Mouse (Mus musculus) hindbrain, embryonic 11.5 days (tissue): ENCODE measurements around the gene Ppdpf. TPM values are rescaled to one million over a fixed set of nuclear protein-coding genes. Genes with fewer than 3 reads are reported as not detected.
"Not testable (repeated sequence)": the region's sequence is repeated elsewhere in the genome, so short reads cannot be mapped to it uniquely, and the experiment has no call there.

Source experiments
- ATAC-seq: fragments of 200-750 bp; cut with Nextera tagmentation; 2 replicates; pipeline ENCODE4 v1.8.0; 2017; ENCODE audit warnings: mild to moderate bottlenecking, moderate TSS enrichment, moderate library complexity; ENCODE audit not compliant: low FRiP score
- DNase-seq: peaks from one replicate; pipeline ENCODE4 v3.0.0-alpha.2; 2015; ENCODE audit warnings: low spot score
- H3K27ac ChIP-seq: fragments of 300-500 bp; sonication (generic); 2 replicates; pipeline ENCODE4 v1.5.1; 2014; ENCODE audit warnings: mild to moderate bottlenecking, low read depth, low read length
- H3K27me3 ChIP-seq: fragments of 300-500 bp; sonication (generic); 2 replicates; pipeline ENCODE4 v1.6.1; 2014; ENCODE audit warnings: mild to moderate bottlenecking, low read length, moderate library complexity, mixed read lengths; ENCODE audit not compliant: control insufficient read depth, insufficient read depth
- H3K36me3 ChIP-seq: fragments of 300-500 bp; sonication (generic); 2 replicates; pipeline ENCODE4 v1.6.1; 2014; ENCODE audit warnings: mild to moderate bottlenecking, low read length, moderate library complexity, mixed read lengths; ENCODE audit not compliant: control insufficient read depth, insufficient read depth
- H3K4me1 ChIP-seq: fragments of 300-500 bp; sonication (generic); replicated peaks from 2 replicates; pipeline ENCODE4 v1.6.1; 2014; ENCODE audit warnings: low read length, mixed read lengths; ENCODE audit not compliant: control insufficient read depth, insufficient read depth
- H3K4me2 ChIP-seq: fragments of 300-500 bp; sonication (generic); replicated peaks from 2 replicates; pipeline ENCODE4 v1.6.1; 2014; ENCODE audit warnings: mild to moderate bottlenecking, low read depth, low read length
- H3K4me3 ChIP-seq: fragments of 300-500 bp; sonication (generic); 2 replicates; pipeline ENCODE4 v1.5.1; 2014; ENCODE audit warnings: low read depth, low read length
- H3K9ac ChIP-seq: fragments of 300-500 bp; sonication (generic); 2 replicates; pipeline ENCODE4 v1.6.1; 2014; ENCODE audit warnings: low read depth, low read length
- H3K9me3 ChIP-seq: fragments of 300-500 bp; sonication (generic); 2 replicates; pipeline ENCODE4 v1.6.1; 2016; ENCODE audit warnings: low read length; ENCODE audit not compliant: control insufficient read depth
- WGBS: fragments of 180-500 bp; shearing (Covaris S2); extraction: QIAGEN DNeasy Blood & Tissue Kit; methylation state at CpG from one replicate; pipeline ENCODE4 v1.1.7; 2014; 5-methylcytosine and 5-hydroxymethylcytosine counted together
- polyA plus RNA-seq: library from polyadenylated mRNA; unstranded; fragments of >200 nt; fragmentation: Nextera tagmentation; extraction: Ambion mirVana; gene quantifications from 2 replicates; pipeline ENCODE4 v1.2.1, GENCODE M21; 2014

The Ppdpf gene
- polyA plus RNA-seq, 1 experiment from 2014 or later, result 410 TPM

- ATAC-seq (no peak), DNase-seq (no peak)
- no peak overlapping the region for H3K9ac ChIP-seq
- no peaks in the 10 kb centered on the region for H3K27me3 ChIP-seq
- H3K4me1 ChIP-seq, result no peaks in the 10 kb centered on the region
- H3K4me2 ChIP-seq, result no peak overlapping the region
- no peaks in the 10 kb centered on the region for H3K36me3 ChIP-seq
- WGBS, result 87% methylated on average over 3 of the region's 3 CpGs
- H3K4me3 ChIP-seq, result no peak overlapping the region
- H3K9me3 ChIP-seq, result no peaks in the 10 kb centered on the region
- no peak overlapping the region for H3K27ac ChIP-seq
These were observed 12.4 kb upstream of the Ppdpf start for GRCm38 (mm10) chr2:181174646-181175045.

GRCm38 (mm10) chr2:181178015-181178414 is 9.0 kb upstream of the Ppdpf start:
- no peak for DNase-seq
- ATAC-seq, result no peak
- H3K4me1 ChIP-seq, result no peaks in the 10 kb centered on the region
- H3K4me3 ChIP-seq, result no peak overlapping the region
- no peak overlapping the region for H3K9ac ChIP-seq
- H3K36me3 ChIP-seq, result no peaks in the 10 kb centered on the region
- H3K9me3 ChIP-seq, result no peaks in the 10 kb centered on the region
- no peak overlapping the region for H3K4me2 ChIP-seq
- 84% methylated on average over 3 of the region's 3 CpGs for whole genome bisulfite sequencing
- no peak overlapping the region for H3K27ac ChIP-seq
- H3K27me3 ChIP-seq, result no peaks in the 10 kb centered on the region

GRCm38 (mm10) chr2:181178471-181178870 is 8.6 kb upstream of the Ppdpf start:
- DNase-seq, result no peak
- WGBS, result 91% methylated on average over 5 of the region's 5 CpGs
- H3K36me3 ChIP-seq, result no peaks in the 10 kb centered on the region
- no peak overlapping the region for H3K27ac ChIP-seq
- no peaks in the 10 kb centered on the region for H3K9me3 ChIP-seq
- no peak overlapping the region for H3K9ac ChIP-seq
- no peaks in the 10 kb centered on the region for H3K27me3 ChIP-seq
- no peak overlapping the region for H3K4me3 ChIP-seq
- no peaks in the 10 kb centered on the region for H3K4me1 ChIP-seq
- H3K4me2 ChIP-seq, result no peak overlapping the region
- no peak for ATAC-seq

- no peaks in the 10 kb centered on the region for H3K9me3 ChIP-seq
- H3K36me3 ChIP-seq, result no peaks in the 10 kb centered on the region
- WGBS, result 76% methylated on average over 6 of the region's 6 CpGs
- no peaks in the 10 kb centered on the region for H3K4me1 ChIP-seq
- H3K9ac ChIP-seq, result no peak overlapping the region
- DNase-seq (no peak), ATAC-seq (no peak)
- no peaks in the 10 kb centered on the region for H3K27me3 ChIP-seq
- H3K4me2 ChIP-seq, result no peak overlapping the region
- no peak overlapping the region for H3K4me3 ChIP-seq
- H3K27ac ChIP-seq, result no peak overlapping the region
These were observed 6.1 kb upstream of the Ppdpf start for GRCm38 (mm10) chr2:181180898-181181297.

GRCm38 (mm10) chr2:181186635-181187034 is 412 bp upstream of the Ppdpf start:
- H3K27me3 ChIP-seq, result no peaks in the 10 kb centered on the region
- H3K9me3 ChIP-seq, result no peaks in the 10 kb centered on the region
- H3K27ac ChIP-seq, result peak overlapping the region; percentile 96; the same call in 1 of the 2 replicates
- WGBS, result under 1% methylated on average over 14 of the region's 14 CpGs
- DNase-seq (peak; percentile 90), ATAC-seq (peak; percentile 82)
- no peaks in the 10 kb centered on the region for H3K36me3 ChIP-seq
- H3K9ac ChIP-seq, result peak overlapping the region; percentile 94
- peak overlapping the region; percentile 69 for H3K4me3 ChIP-seq
- H3K4me1 ChIP-seq, result peaks cover 3% of the 10 kb centered on the region
- H3K4me2 ChIP-seq, result peak overlapping the region; percentile 43

- Histone ChIP-seq H3K4me3 (peak overlapping the region; percentile 69), H3K9ac (0 out of 2 replicates have a peak overlapping the region, but pooled peaks have one; percentile 20), H3K4me1 (peaks cover 3% of the 10 kb centered on the region), H3K36me3 (no peaks in the 10 kb centered on the region), H3K27me3 (no peaks in the 10 kb centered on the region), H3K9me3 (no peaks in the 10 kb centered on the region), H3K4me2 (peak overlapping the region; percentile 43), H3K27ac (0 out of 2 replicates have a peak overlapping the region, but pooled peaks have one; percentile 17)
- ATAC-seq (no peak), DNase-seq (no peak)
- WGBS, result 81% methylated on average over 2 of the region's 2 CpGs
These were observed 1.6 kb downstream of the Ppdpf start for GRCm38 (mm10) chr2:181188681-181189080.

- no peak overlapping the region for H3K4me3 ChIP-seq
- H3K36me3 ChIP-seq, result no peaks in the 10 kb centered on the region
- no peak overlapping the region for H3K27ac ChIP-seq
- no peak overlapping the region for H3K9ac ChIP-seq
- H3K9me3 ChIP-seq, result no peaks in the 10 kb centered on the region
- DNase-seq, result no peak
- 89% methylated on average over 1 of the region's 1 CpGs for WGBS
- no peaks in the 10 kb centered on the region for H3K27me3 ChIP-seq
- ATAC-seq, result no peak
- peaks cover 3% of the 10 kb centered on the region for H3K4me1 ChIP-seq
- H3K4me2 ChIP-seq, result no peak overlapping the region
These were observed 2.3 kb downstream of the Ppdpf start for GRCm38 (mm10) chr2:181189321-181189720.

- H3K27ac ChIP-seq, H3K36me3 ChIP-seq, H3K9ac ChIP-seq, H3K4me2 ChIP-seq, H3K27me3 ChIP-seq, H3K4me3 ChIP-seq, H3K9me3 ChIP-seq, DNase-seq, ATAC-seq, H3K4me1 ChIP-seq: not testable (repeated sequence)
- WGBS, result 72% methylated on average over 3 of the region's 4 CpGs
These were observed 4.3 kb downstream of the Ppdpf start for GRCm38 (mm10) chr2:181191385-181191784.

- Histone ChIP-seq H3K4me1 (peaks cover 3% of the 10 kb centered on the region), H3K27me3 (no peaks in the 10 kb centered on the region), H3K9ac (no peak overlapping the region), H3K36me3 (no peaks in the 10 kb centered on the region), H3K4me2 (no peak overlapping the region), H3K4me3 (no peak overlapping the region), H3K9me3 (no peaks in the 10 kb centered on the region), H3K27ac (no peak overlapping the region)
- ATAC-seq, result no peak
- DNase-seq, result no peak
- 58% methylated on average over 4 of the region's 4 CpGs for WGBS
These were observed 4.9 kb downstream of the Ppdpf start for GRCm38 (mm10) chr2:181191936-181192335.
